Mouse (Mus musculus) stomach, embryonic 14.5 days (tissue): ENCODE data around the gene Zg16. TPM values are rescaled to one million over a fixed set of nuclear protein-coding genes. Genes with fewer than 3 reads are reported as not detected.
"Not testable (repeated sequence)": the region's sequence is repeated elsewhere in the genome, so short reads cannot be mapped to it uniquely, and the experiment has no call there.

Source experiments
- ATAC-seq: fragments of 200-750 bp; cut with Nextera tagmentation; 2 replicates; pipeline ENCODE4 v1.8.0; 2017; ENCODE audit warnings: low read depth, moderate TSS enrichment; ENCODE audit not compliant: insufficient number of reproducible peaks, insufficient read depth, low FRiP score
- H3K27ac ChIP-seq: fragments of 300-500 bp; sonication (generic); 2 replicates; pipeline ENCODE4 v1.5.1; 2014; ENCODE audit warnings: mild to moderate bottlenecking, low read length, moderate library complexity, mixed read lengths
- H3K27me3 ChIP-seq: fragments of 300-500 bp; sonication (generic); 2 replicates; pipeline ENCODE4 v1.6.1; 2014; ENCODE audit warnings: low read length, control low read depth, mixed read lengths; ENCODE audit not compliant: control insufficient read depth, insufficient read depth
- H3K36me3 ChIP-seq: fragments of 300-500 bp; sonication (generic); 2 replicates; pipeline ENCODE4 v1.6.1; 2014; ENCODE audit warnings: mild to moderate bottlenecking, control low read depth, low read length, moderate library complexity, mixed read lengths; ENCODE audit not compliant: control insufficient read depth, insufficient read depth
- H3K4me1 ChIP-seq: fragments of 300-500 bp; sonication (generic); 2 replicates; pipeline ENCODE4 v1.6.1; 2014; ENCODE audit warnings: low read length, control low read depth, mixed read lengths; ENCODE audit not compliant: control insufficient read depth, insufficient read depth
- H3K4me2 ChIP-seq: fragments of 300-500 bp; sonication (generic); replicated peaks from 2 replicates; pipeline ENCODE4 v1.6.1; 2014; ENCODE audit warnings: low read depth, low read length, control low read depth
- H3K4me3 ChIP-seq: fragments of 300-500 bp; sonication (generic); 2 replicates; pipeline ENCODE4 v1.5.1; 2014; ENCODE audit warnings: low read depth, low read length, control low read depth
- H3K9ac ChIP-seq: fragments of 300-500 bp; sonication (generic); replicated peaks from 2 replicates; pipeline ENCODE4 v1.6.1; 2014; ENCODE audit warnings: low read depth, mild to moderate bottlenecking, control low read depth, low read length, moderate library complexity, mixed read lengths
- H3K9me3 ChIP-seq: fragments of 300-500 bp; sonication (generic); 2 replicates; pipeline ENCODE4 v1.6.1; 2016; ENCODE audit warnings: low read depth, low read length, control low read depth; ENCODE audit not compliant: control insufficient read depth
- WGBS: fragments of 180-500 bp; shearing (Covaris S2); extraction: QIAGEN DNeasy Blood & Tissue Kit; methylation state at CpG from one replicate; pipeline ENCODE4 v1.1.7; 2014; 5-methylcytosine and 5-hydroxymethylcytosine counted together
- polyA plus RNA-seq: library from polyadenylated mRNA; unstranded; fragments of >200 nt; fragmentation: Nextera tagmentation; extraction: Ambion mirVana; gene quantifications from 2 replicates; pipeline ENCODE4 v1.2.1, GENCODE M21; 2014

The Zg16 gene
- polyA plus RNA-seq, 1 experiment from 2014 or later: not detected

DNA sequence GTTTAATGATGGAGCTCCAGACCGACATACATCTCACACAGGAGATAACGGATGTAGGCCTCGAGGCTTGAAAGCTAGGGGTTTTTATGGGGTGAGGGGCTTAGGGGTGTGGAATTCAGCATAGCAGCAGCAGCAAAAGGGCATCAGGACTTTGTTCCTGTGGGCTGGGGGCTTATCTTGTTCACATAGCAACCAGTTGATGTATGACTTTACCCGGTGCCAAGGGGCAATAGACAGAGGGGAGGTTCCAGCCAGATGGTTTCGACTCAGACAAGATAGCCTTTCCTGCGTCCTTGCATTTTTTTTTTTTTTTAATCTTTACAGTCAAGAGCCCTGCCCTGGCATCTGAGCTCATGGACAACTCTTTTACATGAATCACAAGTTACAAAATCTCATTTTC lies 1.4 kb downstream of the Zg16 start:
- H3K4me2 ChIP-seq, H3K9me3 ChIP-seq, H3K36me3 ChIP-seq, H3K9ac ChIP-seq, H3K4me1 ChIP-seq, H3K27me3 ChIP-seq, H3K4me3 ChIP-seq, ATAC-seq, H3K27ac ChIP-seq: not testable (repeated sequence)
- 34% methylated on average over 6 of the region's 6 CpGs for WGBS

DNA sequence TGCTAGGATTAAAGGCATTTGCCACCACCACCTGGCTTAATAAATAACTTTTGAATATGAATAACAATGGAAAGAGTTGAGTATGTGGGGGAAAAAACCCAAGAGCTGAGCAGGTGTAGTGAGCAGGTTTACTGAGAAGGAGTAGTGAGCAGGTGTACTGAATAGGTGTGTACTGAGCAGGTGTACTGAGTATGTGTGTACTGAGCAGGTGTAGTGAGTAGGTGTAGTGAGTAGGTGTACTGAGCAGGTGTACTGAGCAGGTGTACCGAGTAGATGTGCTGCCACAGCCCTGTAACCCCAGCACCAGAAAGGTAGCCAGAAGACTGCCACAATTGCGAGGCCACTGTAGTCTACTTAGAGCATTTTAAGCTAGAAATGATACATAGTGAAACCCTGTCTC lies 2.3 kb downstream of the Zg16 start:
- no peak for ATAC-seq
- Histone ChIP-seq H3K27ac (no peak overlapping the region), H3K4me3 (no peak overlapping the region), H3K27me3 (no peaks in the 10 kb centered on the region), H3K9ac (no peak overlapping the region), H3K36me3 (no peaks in the 10 kb centered on the region), H3K9me3 (no peaks in the 10 kb centered on the region), H3K4me2 (no peak overlapping the region), H3K4me1 (no peaks in the 10 kb centered on the region)
- 67% methylated on average over 2 of the region's 2 CpGs for WGBS

GRCm38 (mm10) chr7:127083689-127084088 lies 3.4 kb downstream of the Zg16 start:
- no peak overlapping the region for H3K27ac ChIP-seq
- no peak for ATAC-seq
- H3K9me3 ChIP-seq: no peaks in the 10 kb centered on the region
- no peak overlapping the region for H3K9ac ChIP-seq
- no peaks in the 10 kb centered on the region for H3K36me3 ChIP-seq
- H3K4me2 ChIP-seq: no peak overlapping the region
- no peaks in the 10 kb centered on the region for H3K27me3 ChIP-seq
- WGBS: 71% methylated on average over 4 of the region's 4 CpGs
- no peaks in the 10 kb centered on the region for H3K4me1 ChIP-seq
- H3K4me3 ChIP-seq: no peak overlapping the region

- Histone ChIP-seq H3K4me2 (no peak overlapping the region), H3K36me3 (no peaks in the 10 kb centered on the region), H3K9ac (no peak overlapping the region), H3K4me1 (no peaks in the 10 kb centered on the region), H3K4me3 (no peak overlapping the region), H3K27me3 (no peaks in the 10 kb centered on the region), H3K27ac (no peak overlapping the region), H3K9me3 (no peaks in the 10 kb centered on the region)
- WGBS: 54% methylated on average over 2 of the region's 2 CpGs
- ATAC-seq: no peak
These were observed 4.1 kb downstream of the Zg16 start for GRCm38 (mm10) chr7:127082995-127083394.

GRCm38 (mm10) chr7:127082271-127082670 lies 4.9 kb downstream of the Zg16 start:
- Histone ChIP-seq H3K4me3 (no peak overlapping the region), H3K27me3 (no peaks in the 10 kb centered on the region), H3K4me2 (no peak overlapping the region), H3K4me1 (no peaks in the 10 kb centered on the region), H3K36me3 (no peaks in the 10 kb centered on the region), H3K9me3 (no peaks in the 10 kb centered on the region), H3K9ac (no peak overlapping the region), H3K27ac (no peak overlapping the region)
- WGBS: 79% methylated on average over 8 of the region's 8 CpGs
- no peak for ATAC-seq

- H3K27me3 ChIP-seq: no peaks in the 10 kb centered on the region
- no peaks in the 10 kb centered on the region for H3K4me1 ChIP-seq
- H3K9ac ChIP-seq: no peak overlapping the region
- no peaks in the 10 kb centered on the region for H3K36me3 ChIP-seq
- no peak for ATAC-seq
- WGBS: 60% methylated on average over 3 of the region's 3 CpGs
- H3K4me3 ChIP-seq: no peak overlapping the region
- no peak overlapping the region for H3K4me2 ChIP-seq
- no peak overlapping the region for H3K27ac ChIP-seq
- no peaks in the 10 kb centered on the region for H3K9me3 ChIP-seq
These were observed 7.1 kb downstream of the Zg16 start for GRCm38 (mm10) chr7:127080045-127080444.

GRCm38 (mm10) chr7:127077692-127078091 lies 9.4 kb downstream of the Zg16 start:
- H3K36me3 ChIP-seq: no peaks in the 10 kb centered on the region
- no peaks in the 10 kb centered on the region for H3K9me3 ChIP-seq
- WGBS: 86% methylated on average over 3 of the region's 3 CpGs
- H3K4me3 ChIP-seq: no peak overlapping the region
- ATAC-seq: no peak
- H3K4me2 ChIP-seq: no peak overlapping the region
- no peaks in the 10 kb centered on the region for H3K27me3 ChIP-seq
- no peak overlapping the region for H3K27ac ChIP-seq
- H3K4me1 ChIP-seq: no peaks in the 10 kb centered on the region
- no peak overlapping the region for H3K9ac ChIP-seq

GRCm38 (mm10) chr7:127076188-127076587 lies 10.9 kb downstream of the Zg16 start:
- Histone ChIP-seq H3K9ac (no peak overlapping the region), H3K4me3 (no peak overlapping the region), H3K4me1 (no peaks in the 10 kb centered on the region), H3K27me3 (no peaks in the 10 kb centered on the region), H3K27ac (no peak overlapping the region), H3K36me3 (no peaks in the 10 kb centered on the region), H3K4me2 (no peak overlapping the region), H3K9me3 (no peaks in the 10 kb centered on the region)
- WGBS: 87% methylated on average over 5 of the region's 5 CpGs
- no peak for ATAC-seq

- Histone ChIP-seq H3K27me3 (no peaks in the 10 kb centered on the region), H3K4me3 (no peak overlapping the region), H3K4me2 (no peak overlapping the region), H3K36me3 (no peaks in the 10 kb centered on the region), H3K9me3 (no peaks in the 10 kb centered on the region), H3K9ac (no peak overlapping the region), H3K4me1 (no peaks in the 10 kb centered on the region), H3K27ac (no peak overlapping the region)
- 92% methylated on average over 4 of the region's 4 CpGs for WGBS
- ATAC-seq: no peak
These were observed 13.9 kb downstream of the Zg16 start for GRCm38 (mm10) chr7:127073221-127073620.
